Mouse (Mus musculus) neutrophil, adult 5-6 weeks (primary cell): Measurements from ENCODE around the gene Lrrc3c. TPM values are rescaled to one million over a fixed set of nuclear protein-coding genes. Genes with fewer than 3 reads are reported as not detected.
"Not testable (repeated sequence)": the region's sequence is repeated elsewhere in the genome, so short reads cannot be mapped to it uniquely, and the experiment has no call there.

Source experiments
- ATAC-seq: fragments of 151-379, 151-347 bp; 2 replicates; pipeline ENCODE4 v1.8.0; 2017; ENCODE audit warnings: mild to moderate bottlenecking, moderate TSS enrichment; ENCODE audit not compliant: insufficient number of reproducible peaks, poor library complexity, low FRiP score, severe bottlenecking; ENCODE audit errors: extremely low read depth
- total RNA-seq: library from RNA; stranded (forward); fragments of 200-1000 nt; gene quantifications from 2 replicates; pipeline ENCODE4 v1.2.3, GENCODE M21; 2017

The Lrrc3c gene
- total RNA-seq, 1 experiment from 2014 or later = not detected

DNA sequence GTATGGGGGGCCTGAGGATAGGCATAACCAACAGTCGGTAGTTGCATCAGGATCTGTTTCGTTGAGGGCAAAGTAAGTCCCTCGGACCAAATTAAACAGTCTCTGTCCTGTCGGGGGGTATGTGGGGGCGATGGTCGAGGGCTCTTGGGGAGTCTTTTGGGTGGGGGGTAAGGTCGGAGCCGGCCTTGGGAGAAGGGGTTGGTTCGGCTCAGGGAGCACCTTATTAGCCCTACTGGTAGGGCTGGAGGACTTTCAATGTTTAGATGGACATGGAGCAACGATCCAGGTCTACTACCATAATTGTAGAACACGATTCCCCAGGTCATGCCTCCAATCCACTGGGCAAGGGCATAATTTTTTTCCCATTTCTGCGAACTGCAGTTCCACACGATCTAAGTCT, 22.7 kb downstream of the Lrrc3c start:
- ATAC-seq = no peak

DNA sequence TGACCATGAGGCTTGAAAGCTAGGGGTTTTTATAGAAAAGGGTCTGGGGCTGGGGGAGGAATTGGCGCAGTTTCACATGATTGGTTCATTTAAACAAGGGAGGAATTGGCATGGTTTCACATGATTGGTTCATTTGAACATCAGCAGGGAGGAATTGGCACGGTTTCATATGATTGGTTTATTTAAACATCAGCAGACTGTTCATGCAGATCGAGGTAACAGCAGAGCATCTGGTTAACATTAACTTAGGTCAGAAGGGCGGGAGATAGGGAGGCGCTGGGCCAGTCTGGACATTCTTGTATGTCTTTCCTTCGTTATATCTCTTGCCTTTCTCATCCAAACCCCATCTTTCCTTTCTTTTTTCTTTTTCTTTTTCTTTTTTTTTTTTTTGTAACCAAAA, 25.9 kb downstream of the Lrrc3c start:
- ATAC-seq = not testable (repeated sequence)

DNA sequence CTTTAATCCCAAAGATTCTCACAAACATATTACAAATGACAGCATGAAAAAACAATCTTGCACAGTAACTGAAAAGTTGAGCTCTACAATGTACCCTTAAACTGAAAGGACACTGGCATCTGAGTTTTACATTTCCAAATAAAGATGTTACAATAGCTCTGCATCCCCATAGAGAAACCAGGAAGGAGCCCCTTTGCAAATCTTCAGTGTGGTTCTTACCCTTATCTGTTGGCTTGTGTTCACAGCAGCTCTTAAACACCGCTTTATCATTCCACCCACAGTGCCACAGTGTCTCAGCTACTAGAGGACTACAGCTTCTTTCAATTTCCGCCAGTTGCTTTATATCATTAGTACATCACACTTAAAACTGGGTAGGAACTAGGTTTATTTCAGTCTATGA, 26.3 kb downstream of the Lrrc3c start:
- not testable (repeated sequence) for ATAC-seq

DNA sequence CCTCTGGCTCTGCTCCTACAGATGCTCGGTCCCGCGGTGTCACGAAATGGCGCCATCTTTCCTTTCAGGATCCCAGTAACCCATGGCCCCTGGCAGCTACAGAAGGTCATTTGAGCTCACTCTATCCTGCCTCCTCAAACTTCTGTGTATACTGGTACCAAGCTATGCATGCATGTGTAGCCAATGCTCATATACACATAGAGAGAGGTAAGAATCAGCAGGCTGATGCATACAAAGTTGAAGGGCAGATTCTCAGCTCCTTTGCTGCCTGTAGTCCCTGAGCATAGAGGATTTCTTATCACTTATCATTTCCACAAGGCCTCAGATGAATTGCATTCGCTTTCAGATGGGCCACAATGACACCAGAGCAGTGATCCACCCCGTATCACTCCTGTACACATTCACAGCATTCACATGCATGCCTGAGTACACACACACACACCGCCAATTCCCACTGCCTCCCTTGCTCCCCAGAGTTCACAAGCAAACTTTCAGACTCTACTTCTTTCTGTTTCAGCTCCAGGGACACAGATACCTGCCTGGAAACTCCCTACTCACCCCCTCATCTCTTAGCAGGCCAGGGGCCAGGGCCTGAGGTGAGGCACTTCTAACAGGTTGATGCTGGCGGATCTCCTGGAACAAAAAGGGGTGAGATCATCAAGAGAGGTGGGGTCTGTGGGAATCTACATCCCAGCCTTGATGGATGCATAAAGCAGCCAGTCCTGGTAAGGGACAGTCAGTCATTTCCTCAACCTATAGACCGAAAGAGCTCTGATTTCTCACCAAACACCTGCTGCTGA, 27.7 kb downstream of the Lrrc3c start, which contains the start of the genes Gm12355 and Gsdma3:
Gene Gm12355 (minus strand): TSS at position 51 of the 800 bp plus-strand sequence.
Gene Gsdma3 (plus strand): TSS at position 750 of the 800 bp plus-strand sequence.
- no peak for ATAC-seq

DNA sequence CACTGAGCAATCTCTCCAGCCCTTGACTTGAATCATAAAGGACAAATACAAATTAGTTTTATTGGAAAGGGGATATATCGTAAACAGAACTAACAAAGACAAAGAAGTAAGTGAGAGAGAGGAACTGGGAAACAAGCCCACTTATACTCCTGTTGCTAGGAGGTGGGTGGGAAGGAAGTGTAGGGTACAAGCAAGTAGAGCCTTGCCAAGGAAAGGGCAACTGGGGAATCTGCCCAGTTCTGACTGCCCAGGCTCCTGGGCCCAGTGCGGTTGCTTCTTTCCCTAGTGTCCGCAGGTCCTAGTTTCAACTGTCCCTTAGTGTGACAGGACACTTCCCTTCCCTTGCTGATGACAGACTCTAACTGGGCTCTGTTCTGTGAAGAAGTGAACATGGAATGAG, 30.6 kb downstream of the Lrrc3c start:
- ATAC-seq = no peak

DNA sequence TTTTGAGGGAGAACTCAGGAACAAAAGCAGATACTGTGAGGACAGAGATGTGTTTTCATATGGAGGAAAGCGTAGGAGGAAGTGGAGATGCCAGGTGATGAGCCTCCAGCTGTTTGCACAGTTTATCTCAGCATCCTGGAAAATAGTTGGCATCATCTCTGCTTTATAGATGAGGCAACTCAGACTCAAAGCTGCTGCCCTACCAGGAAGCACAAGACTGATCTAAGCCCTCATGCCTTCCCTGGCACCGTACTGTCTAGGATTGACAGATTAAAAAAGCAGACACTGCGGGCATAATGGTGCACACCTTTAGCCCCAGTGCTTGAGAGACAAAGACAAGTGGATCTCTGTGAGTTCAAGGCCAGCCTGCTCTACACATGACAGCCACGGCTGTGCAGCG, 32.6 kb downstream of the Lrrc3c start:
- ATAC-seq = no peak

DNA sequence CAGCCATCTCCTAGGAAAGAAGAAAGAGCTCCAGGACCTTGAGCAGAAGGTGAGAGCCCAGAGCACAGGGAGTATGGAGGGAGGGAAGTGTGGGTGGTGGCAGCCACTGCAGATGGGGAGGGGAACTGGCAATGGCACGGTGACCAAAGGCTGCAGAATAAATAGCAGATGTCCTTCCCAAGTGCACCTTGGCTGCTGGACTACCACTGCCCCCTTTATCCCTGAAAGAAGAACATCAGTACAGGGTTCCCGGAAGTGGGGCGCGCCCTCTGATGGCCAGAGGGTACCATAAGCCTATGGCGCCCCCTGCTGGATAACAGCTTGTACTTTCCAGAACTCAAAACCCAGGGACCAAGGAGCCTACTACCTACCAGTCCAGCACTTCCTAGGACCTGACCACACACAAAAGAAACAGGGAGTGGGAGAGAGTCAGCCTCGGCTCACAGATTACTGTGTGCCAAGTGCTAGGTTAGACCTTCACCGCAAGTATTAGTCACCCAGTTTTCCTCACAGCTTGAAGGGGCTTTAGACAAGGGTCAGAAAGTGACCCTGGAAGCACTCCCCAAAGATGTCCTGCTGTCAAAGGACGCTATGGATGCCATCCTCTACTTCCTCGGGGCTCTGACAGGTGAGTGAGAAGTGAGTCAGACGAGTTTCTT, 37.4 kb downstream of the Lrrc3c start:
- ATAC-seq = peak; percentile 90

DNA sequence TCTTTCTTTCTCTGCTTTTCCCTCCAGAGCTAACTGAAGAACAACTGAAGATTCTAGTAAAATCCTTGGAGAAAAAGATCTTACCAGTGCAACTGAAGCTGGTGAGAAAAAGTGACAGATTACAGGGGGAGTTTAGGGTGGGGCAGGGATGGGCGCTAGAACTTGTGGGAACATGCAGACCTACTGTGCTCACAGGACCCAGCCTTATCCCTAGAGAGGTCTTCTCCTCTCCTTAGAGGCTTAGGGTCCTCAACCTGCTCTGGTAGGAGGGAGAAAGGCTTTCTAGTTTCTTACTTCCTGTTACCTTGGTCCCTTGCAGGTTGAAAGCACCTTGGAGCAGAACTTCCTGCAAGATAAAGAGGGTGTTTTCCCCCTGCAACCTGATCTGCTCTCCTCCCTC, 39.4 kb downstream of the Lrrc3c start:
- ATAC-seq = no peak

DNA sequence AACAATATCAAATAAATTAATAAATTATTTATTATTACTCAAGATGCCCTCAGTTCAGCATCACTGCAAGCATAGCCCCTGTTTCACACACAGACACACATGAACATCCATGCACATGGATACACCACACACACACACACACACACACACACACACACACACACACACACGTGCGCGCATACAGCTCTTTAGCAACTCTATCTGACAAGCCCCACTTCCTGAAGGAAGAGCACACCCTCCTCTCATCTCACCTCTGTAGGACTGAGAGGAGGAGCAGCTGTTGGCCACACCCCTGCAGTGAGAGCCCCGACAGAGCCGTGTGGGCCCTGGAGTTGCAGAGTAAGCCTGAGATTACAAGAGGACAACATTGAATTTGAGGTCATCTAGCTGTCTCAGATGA, 42.0 kb downstream of the Lrrc3c start:
- no peak for ATAC-seq

DNA sequence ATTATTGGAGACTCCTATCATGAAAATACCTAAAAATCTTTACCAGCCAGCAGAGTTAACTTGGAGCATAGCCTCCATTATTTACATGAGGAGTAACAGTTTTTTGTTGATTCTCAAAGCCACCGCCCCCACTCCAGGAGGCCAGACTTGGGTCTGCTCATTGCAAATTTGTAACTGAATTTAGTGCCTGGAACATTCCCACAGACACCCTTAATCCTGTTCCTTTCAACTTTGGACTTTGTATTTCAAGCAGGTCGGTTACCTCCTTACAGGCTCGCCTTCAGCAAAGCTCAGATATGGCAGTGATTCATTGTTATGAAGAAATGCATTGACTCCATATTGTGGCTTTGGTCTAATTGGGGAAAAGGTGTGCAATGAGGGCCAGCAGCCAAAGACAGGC, 46.7 kb downstream of the Lrrc3c start:
- ATAC-seq = no peak

DNA sequence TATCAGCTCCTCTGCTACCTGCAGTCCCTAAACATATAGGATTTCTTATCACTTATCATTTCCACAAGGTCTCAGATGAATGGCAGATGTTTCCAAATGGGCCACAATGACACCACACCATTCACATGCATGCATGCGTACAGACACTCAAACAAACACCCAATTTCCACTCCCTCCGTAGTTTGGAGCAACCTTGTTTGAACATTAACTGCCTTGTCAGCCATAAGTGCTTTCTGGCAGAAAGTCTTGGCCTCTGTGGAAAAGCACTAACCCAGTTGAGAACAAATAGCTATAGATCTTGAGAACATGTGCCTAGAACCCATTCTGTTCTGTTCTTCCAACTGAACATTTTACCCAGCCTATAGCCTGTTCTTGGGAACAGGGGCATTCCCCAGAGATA, 47.9 kb downstream of the Lrrc3c start:
- ATAC-seq = no peak

DNA sequence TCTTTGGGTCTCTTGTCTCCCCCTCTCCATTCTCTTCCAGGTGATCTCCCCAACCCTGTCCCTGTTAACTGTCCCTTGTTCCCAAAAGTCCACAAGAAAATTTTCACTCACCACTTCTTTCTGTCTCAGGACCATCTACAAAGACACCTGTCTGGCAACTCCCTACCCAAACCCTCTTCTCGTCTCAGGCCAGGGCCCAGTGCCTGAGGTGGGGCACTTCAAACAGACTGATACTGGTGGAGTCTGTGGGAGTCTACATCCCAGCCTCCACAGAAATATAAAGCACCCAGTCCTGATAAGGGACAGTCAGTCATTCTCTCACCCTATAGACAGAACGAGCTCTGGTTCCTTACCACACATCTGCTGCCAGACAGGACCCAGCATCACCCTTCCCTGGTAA, 48.4 kb downstream of the Lrrc3c start, which contains the start of gene Gsdma2:
Gene Gsdma2 (plus strand): TSS at position 301 of the 400 bp plus-strand sequence.
- ATAC-seq = no peak

Other genes with a start within 250 kb of the Lrrc3c start
- not detected in 2 replicates for gene Ppp1r1b, start 249.9 kb upstream of the Lrrc3c start, total RNA-seq
- 36.2 and 47.1 TPM in 2 replicates for gene Stard3, start 239.9 kb upstream of the Lrrc3c start, total RNA-seq
- not detected in 2 replicates for gene Tcap, start 214.5 kb upstream of the Lrrc3c start, total RNA-seq
- gene Pnmt, start 211.8 kb upstream of the Lrrc3c start, total RNA-seq = not detected in 2 replicates
- 1.6 and 3.1 TPM in 2 replicates for gene Pgap3, start 197.8 kb upstream of the Lrrc3c start, total RNA-seq
- gene Erbb2, start 185.8 kb upstream of the Lrrc3c start, total RNA-seq = 0.23 TPM in 1 of 2 replicates, not detected in the other
- 30.1 and 37.2 TPM in 2 replicates for gene Mien1, start 159.3 kb upstream of the Lrrc3c start, total RNA-seq
- gene Grb7, start 151.9 kb upstream of the Lrrc3c start, total RNA-seq = 0.98 and 1.7 TPM in 2 replicates
- 315 and 346 TPM in 2 replicates for gene Ikzf3, start 52.3 kb upstream of the Lrrc3c start, total RNA-seq
- gene Zpbp2, start 47.2 kb upstream of the Lrrc3c start, total RNA-seq = 2.4 and 7.5 TPM in 2 replicates
- gene Ormdl3, start 10.9 kb upstream of the Lrrc3c start, total RNA-seq = 18.6 and 23.8 TPM in 2 replicates
- gene Gm12355, start 27.4 kb downstream of the Lrrc3c start, total RNA-seq = not detected in 2 replicates
- not detected in 2 replicates for gene Gsdma3, start 28.1 kb downstream of the Lrrc3c start, total RNA-seq
- gene Gsdma2, start 48.5 kb downstream of the Lrrc3c start, total RNA-seq = not detected in 2 replicates
- gene Gsdma, start 66.1 kb downstream of the Lrrc3c start, total RNA-seq = not detected in 2 replicates
- 33.2 and 37.8 TPM in 2 replicates for gene Psmd3, start 84.3 kb downstream of the Lrrc3c start, total RNA-seq
- not detected in 2 replicates for gene Csf3, start 103.0 kb downstream of the Lrrc3c start, total RNA-seq
- 14.9 and 21.3 TPM in 2 replicates for gene Med24, start 131.1 kb downstream of the Lrrc3c start, total RNA-seq
- gene Thra, start 142.3 kb downstream of the Lrrc3c start, total RNA-seq = 7.9 and 8.7 TPM in 2 replicates
- 0.47 and 1.8 TPM in 2 replicates for gene Nr1d1, start 177.0 kb downstream of the Lrrc3c start, total RNA-seq
- gene Msl1, start 197.2 kb downstream of the Lrrc3c start, total RNA-seq = 191 TPM in 2 replicates
- gene Casc3, start 206.6 kb downstream of the Lrrc3c start, total RNA-seq = 58.7 and 64.0 TPM in 2 replicates
- gene Rapgefl1, start 238.5 kb downstream of the Lrrc3c start, total RNA-seq = 0.58 and 0.61 TPM in 2 replicates